In the genomic region with DNA sequence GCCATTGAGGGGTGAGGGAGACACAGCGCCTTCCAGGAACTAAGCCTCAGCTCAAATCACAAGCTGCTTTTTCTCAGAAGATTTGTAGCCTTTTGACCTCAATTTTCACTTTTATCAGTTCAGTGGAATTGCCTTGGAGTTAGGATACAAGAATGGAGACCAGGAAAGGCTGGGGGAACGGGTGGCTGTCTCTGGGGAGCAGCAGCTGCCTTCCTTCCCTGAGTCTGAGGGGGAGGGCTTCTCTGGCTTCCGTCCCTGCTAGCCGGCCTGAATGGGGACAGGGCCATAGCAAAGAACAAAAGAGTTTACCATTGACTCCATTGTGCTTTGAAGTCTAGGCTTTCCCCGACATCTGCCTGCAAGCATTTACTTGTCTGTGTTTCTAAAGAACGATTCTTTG, we compare ENCODE assay signal across 15 mouse cellular contexts. TPM values are rescaled to one million over a fixed set of nuclear protein-coding genes. Genes with fewer than 3 reads are reported as not detected.
DNase-seq lines count a peak whose midpoint lies in the region; ATAC-seq and TF ChIP-seq lines count a peak whose summit lies in the region.
"Had no signal": no experiment of that assay in that cellular context is flagged by ENCODE, and none has a peak within 500 bp of the region (broad histone marks: within the 10 kb centered on the region; RNA-seq: fewer than 3 reads in every experiment).

No protein-coding gene starts in this region.

- no peak overlapping the region for H3K9ac ChIP-seq in forebrain, embryonic 14.5 days (ENCODE audit: low read length)
- no peak overlapping the region for H3K9ac ChIP-seq in forebrain, embryonic 16.5 days (replicated peaks; ENCODE audit: low read depth, low read length)
- H3K9ac ChIP-seq in kidney, embryonic 16.5 days (replicated peaks; ENCODE audit: low read length) = no peak overlapping the region
- no peak overlapping the region for H3K9ac ChIP-seq in midbrain, postnatal 0 days (replicated peaks; ENCODE audit: low read length, poor library complexity, severe bottlenecking)
- H3K9ac ChIP-seq in intestine, embryonic 16.5 days (ENCODE audit: low read depth, low read length) = no peak overlapping the region
- H3K9ac ChIP-seq: heart, embryonic 13.5 days; midbrain, embryonic 15.5 days had no signal

- no peak overlapping the region for H3K4me2 ChIP-seq in forebrain, embryonic 14.5 days (ENCODE audit: low read length)
- no peak overlapping the region for H3K4me2 ChIP-seq in forebrain, embryonic 16.5 days (ENCODE audit: low read length)
- H3K4me2 ChIP-seq in kidney, embryonic 16.5 days (replicated peaks; ENCODE audit: low read depth, low read length) = no peak overlapping the region
- H3K4me2 ChIP-seq in midbrain, postnatal 0 days (ENCODE audit: low read depth, low read length, poor library complexity, severe bottlenecking) = no peak overlapping the region
- H3K4me2 ChIP-seq in intestine, embryonic 16.5 days (ENCODE audit: low read depth, low read length) = no peak overlapping the region
- H3K4me2 ChIP-seq: heart, embryonic 13.5 days; midbrain, embryonic 15.5 days had no signal

- no peaks in the 10 kb centered on the region for H3K9me3 ChIP-seq in forebrain, embryonic 14.5 days (replicated peaks; ENCODE audit: control insufficient read depth, low read length)
- no peaks in the 10 kb centered on the region for H3K9me3 ChIP-seq in forebrain, embryonic 16.5 days (ENCODE audit: control insufficient read depth, low read length)
- no peaks in the 10 kb centered on the region for H3K9me3 ChIP-seq in kidney, embryonic 16.5 days (ENCODE audit: low read length)
- no peaks in the 10 kb centered on the region for H3K9me3 ChIP-seq in midbrain, embryonic 10.5 days (replicated peaks)
- no peaks in the 10 kb centered on the region for H3K9me3 ChIP-seq in midbrain, postnatal 0 days (ENCODE audit: low read length)
- H3K9me3 ChIP-seq in intestine, embryonic 16.5 days (ENCODE audit: control insufficient read depth, low read length) = no peaks in the 10 kb centered on the region
- H3K9me3 ChIP-seq: heart, embryonic 13.5 days; midbrain, embryonic 15.5 days had no signal

- peaks cover 5% of the 10 kb centered on the region for H3K4me1 ChIP-seq in forebrain, embryonic 14.5 days (ENCODE audit: control insufficient read depth, insufficient read depth, low read length)
- peaks cover 4% of the 10 kb centered on the region; the same call in 1 of the 2 replicates for H3K4me1 ChIP-seq in forebrain, embryonic 16.5 days (replicated peaks; ENCODE audit: control insufficient read depth, insufficient read depth, low read length)
- H3K4me1 ChIP-seq in kidney, embryonic 16.5 days (ENCODE audit: insufficient read depth, low read length) = no peaks in the 10 kb centered on the region; the same call in 1 of the 2 replicates
- H3K4me1 ChIP-seq in midbrain, embryonic 10.5 days = peaks cover 44% of the 10 kb centered on the region
- no peaks in the 10 kb centered on the region; the same call in 1 of the 2 replicates for H3K4me1 ChIP-seq in midbrain, postnatal 0 days (ENCODE audit: insufficient read depth, low read length)
- H3K4me1 ChIP-seq in intestine, embryonic 16.5 days (ENCODE audit: control insufficient read depth, insufficient read depth, low read length) = peaks cover 7% of the 10 kb centered on the region; the same call in 1 of the 2 replicates

- H3K4me3 ChIP-seq in forebrain, embryonic 14.5 days (ENCODE audit: low read depth, low read length) = no peak overlapping the region
- no peak overlapping the region for H3K4me3 ChIP-seq in forebrain, embryonic 16.5 days (replicated peaks; ENCODE audit: low read length)
- H3K4me3 ChIP-seq in kidney, embryonic 16.5 days (ENCODE audit: low read length) = no peak overlapping the region
- no peak overlapping the region for H3K4me3 ChIP-seq in midbrain, embryonic 10.5 days
- H3K4me3 ChIP-seq in midbrain, postnatal 0 days (ENCODE audit: low read depth, low read length) = no peak overlapping the region
- no peak overlapping the region for H3K4me3 ChIP-seq in intestine, embryonic 16.5 days (ENCODE audit: low read length)
- H3K4me3 ChIP-seq: erythroblast, embryonic 14.5 days; heart, embryonic 13.5 days; midbrain, embryonic 15.5 days had no signal

- H3K36me3 ChIP-seq in forebrain, embryonic 14.5 days (ENCODE audit: control insufficient read depth, insufficient read depth, low read length) = no peaks in the 10 kb centered on the region
- no peaks in the 10 kb centered on the region for H3K36me3 ChIP-seq in forebrain, embryonic 16.5 days (ENCODE audit: control insufficient read depth, insufficient read depth)
- no peaks in the 10 kb centered on the region for H3K36me3 ChIP-seq in kidney, embryonic 16.5 days (ENCODE audit: insufficient read depth, low read length)
- no peaks in the 10 kb centered on the region for H3K36me3 ChIP-seq in midbrain, embryonic 10.5 days
- H3K36me3 ChIP-seq in midbrain, postnatal 0 days (ENCODE audit: insufficient read depth, low read length) = no peaks in the 10 kb centered on the region
- no peaks in the 10 kb centered on the region for H3K36me3 ChIP-seq in intestine, embryonic 16.5 days (ENCODE audit: control insufficient read depth, insufficient read depth, low read length)
- H3K36me3 ChIP-seq: heart, embryonic 13.5 days; midbrain, embryonic 15.5 days had no signal

- no peak for ATAC-seq in forebrain, embryonic 14.5 days
- no peak for ATAC-seq in forebrain, embryonic 16.5 days
- peak; percentile 39; the same call in 1 of the 2 replicates for ATAC-seq in kidney, embryonic 16.5 days (ENCODE audit: low FRiP score, low TSS enrichment)
- no peak for ATAC-seq in midbrain, postnatal 0 days (ENCODE audit: low FRiP score)
- no peak for ATAC-seq in intestine, embryonic 16.5 days
- ATAC-seq: midbrain, embryonic 15.5 days had no signal

- H3K27me3 ChIP-seq in forebrain, embryonic 14.5 days (replicated peaks; ENCODE audit: control insufficient read depth, insufficient read depth, low read length) = no peaks in the 10 kb centered on the region
- H3K27me3 ChIP-seq in forebrain, embryonic 16.5 days (replicated peaks; ENCODE audit: control insufficient read depth, insufficient read depth, low read length) = no peaks in the 10 kb centered on the region
- H3K27me3 ChIP-seq in kidney, embryonic 16.5 days (ENCODE audit: insufficient read depth, low read length) = no peaks in the 10 kb centered on the region
- no peaks in the 10 kb centered on the region for H3K27me3 ChIP-seq in midbrain, embryonic 10.5 days (ENCODE audit: low read depth, poor library complexity, severe bottlenecking)
- H3K27me3 ChIP-seq in midbrain, postnatal 0 days (ENCODE audit: insufficient read depth, low read length) = no peaks in the 10 kb centered on the region
- H3K27me3 ChIP-seq in intestine, embryonic 16.5 days (replicated peaks; ENCODE audit: control insufficient read depth, insufficient read depth, low read length) = no peaks in the 10 kb centered on the region
- H3K27me3 ChIP-seq: heart, embryonic 13.5 days; midbrain, embryonic 15.5 days had no signal

- 23% methylated on average over 6 of the region's 6 CpGs for WGBS in forebrain, embryonic 14.5 days
- WGBS in forebrain, embryonic 16.5 days = 22% methylated on average over 6 of the region's 6 CpGs
- 38% methylated on average over 6 of the region's 6 CpGs for WGBS in kidney, embryonic 16.5 days
- 25% methylated on average over 6 of the region's 6 CpGs for WGBS in midbrain, embryonic 10.5 days
- 27% methylated on average over 6 of the region's 6 CpGs for WGBS in midbrain, postnatal 0 days
- WGBS in intestine, embryonic 16.5 days = 46% methylated on average over 6 of the region's 6 CpGs

- H3K27ac ChIP-seq in forebrain, embryonic 14.5 days (ENCODE audit: low read depth, low read length) = no peak overlapping the region
- H3K27ac ChIP-seq in forebrain, embryonic 16.5 days (ENCODE audit: low read length) = no peak overlapping the region
- peak overlapping the region; percentile 22; the same call in 1 of the 2 replicates for H3K27ac ChIP-seq in kidney, embryonic 16.5 days (ENCODE audit: low read length)
- H3K27ac ChIP-seq in midbrain, embryonic 10.5 days (replicated peaks) = peak overlapping the region; percentile 81
- H3K27ac ChIP-seq in midbrain, postnatal 0 days (ENCODE audit: low read depth, low read length) = no peak overlapping the region
- 0 out of 2 replicates have a peak overlapping the region, but pooled peaks have one; percentile 6 for H3K27ac ChIP-seq in intestine, embryonic 16.5 days (ENCODE audit: low read length)
- H3K27ac ChIP-seq: heart, embryonic 13.5 days; hindbrain, postnatal 0 days; midbrain, embryonic 15.5 days had no signal

- TF ChIP-seq CTCF in midbrain, postnatal 0 days (IDR thresholded peaks at IDR 0.05) = no peak

- DNase-seq in forebrain, embryonic 14.5 days (ENCODE audit: low spot score) = peak; percentile 11
- DNase-seq in kidney, postnatal 25 days = no peak
- peak; percentile 47 for DNase-seq in midbrain, embryonic 10.5 days (ENCODE audit: low spot score)
- no peak for DNase-seq in midbrain, postnatal 0 days (ENCODE audit: low spot score)
- DNase-seq in adrenal gland, postnatal 25 days = no peak
- DNase-seq: cerebellum, adult 11-12 months; right cerebral cortex, postnatal 25 days had no signal

RNA-seq across cellular contexts. Expression of gene Mettl24, which starts 41.3 kb away (rescaled TPM):
- 0.23 and 0.29 TPM in 2 replicates for polyA plus RNA-seq in forebrain, embryonic 14.5 days (2014; fragmentation: Nextera tagmentation; extraction: Ambion mirVana)
- polyA plus RNA-seq in forebrain, embryonic 16.5 days (2015; fragmentation: Nextera tagmentation; extraction: Ambion mirVana) = 0.27 and 0.47 TPM in 2 replicates
- 2.1 and 2.7 TPM in 2 replicates for polyA plus RNA-seq in kidney, embryonic 16.5 days (2015; fragmentation: Nextera tagmentation; extraction: Ambion mirVana)
- polyA plus RNA-seq in midbrain, embryonic 10.5 days (2016; fragmentation: Nextera tagmentation; extraction: Ambion mirVana) = 0.54 and 1.2 TPM in 2 replicates
- total RNA-seq in midbrain, postnatal 0 days (2014; rRNA removed) = not detected in 2 replicates
- 0.98 and 1.1 TPM in 2 replicates for polyA plus RNA-seq in midbrain, postnatal 0 days (2015; fragmentation: Nextera tagmentation; extraction: Ambion mirVana)
- polyA plus RNA-seq in intestine, embryonic 16.5 days (2015; fragmentation: Nextera tagmentation; extraction: Ambion mirVana) = 3.0 and 3.2 TPM in 2 replicates
- 6.1 and 8.4 TPM in 2 replicates for total RNA-seq in adrenal gland, postnatal 25 days (2021)
- total RNA-seq: common myeloid progenitor, adult 5-6 weeks; hindbrain, postnatal 0 days had no signal
- polyA plus RNA-seq: erythroblast, embryonic 14.5 days had no signal

Comparison
In these comparisons a context has a peak if more than half of its experiments do, and no peak if none do; other contexts are left out.
1. DNase-seq: peak in forebrain, embryonic 14.5 days (single experiment) and midbrain, embryonic 10.5 days (single experiment); none in kidney, postnatal 25 days (0 of 2), midbrain, postnatal 0 days (single experiment) and adrenal gland, postnatal 25 days (single experiment).
2. H3K27ac ChIP-seq: peak in kidney, embryonic 16.5 days (single experiment), midbrain, embryonic 10.5 days (single experiment) and intestine, embryonic 16.5 days (single experiment); none in forebrain, embryonic 14.5 days (single experiment), forebrain, embryonic 16.5 days (single experiment) and midbrain, postnatal 0 days (single experiment).